Mouse (Mus musculus) thymus, postnatal 4 days (tissue): ENCODE results near the gene Unc13a.
A peak's percentile ranks its signal among the peaks of the same experiment; 100 is the strongest.
"Not testable (repeated sequence)": the region's sequence is repeated elsewhere in the genome, so short reads cannot be mapped to it uniquely, and the experiment has no call there.

Source experiments
- DNase-seq: peaks from one replicate; pipeline ENCODE4 v3.0.0; 2021

Unc13a gene

DNA sequence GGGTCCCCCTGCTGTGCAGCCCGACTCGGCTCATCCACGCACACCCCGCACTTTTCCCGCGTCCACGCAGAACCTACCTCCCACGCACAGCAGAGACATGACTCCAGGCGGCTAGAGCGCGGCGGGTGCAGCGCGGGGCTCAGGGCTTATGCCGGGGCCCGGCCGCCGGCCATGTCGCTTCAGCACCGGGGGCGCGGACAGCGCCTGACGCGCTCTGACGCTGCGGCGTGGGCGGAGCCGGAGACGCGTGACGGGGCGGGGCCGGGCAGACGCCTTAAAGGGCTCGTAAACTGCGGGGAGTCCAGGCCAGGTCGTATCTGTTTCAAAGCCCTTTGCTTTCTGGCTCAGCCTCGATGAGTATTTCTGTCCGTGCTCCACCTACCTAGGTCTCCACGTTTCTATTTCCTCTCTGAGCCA lies at the start of gene Unc13a:
Gene Unc13a (minus strand): TSS at position 209 of the 417 bp plus-strand sequence.
- peak; percentile 98 for DNase-seq

DNA sequence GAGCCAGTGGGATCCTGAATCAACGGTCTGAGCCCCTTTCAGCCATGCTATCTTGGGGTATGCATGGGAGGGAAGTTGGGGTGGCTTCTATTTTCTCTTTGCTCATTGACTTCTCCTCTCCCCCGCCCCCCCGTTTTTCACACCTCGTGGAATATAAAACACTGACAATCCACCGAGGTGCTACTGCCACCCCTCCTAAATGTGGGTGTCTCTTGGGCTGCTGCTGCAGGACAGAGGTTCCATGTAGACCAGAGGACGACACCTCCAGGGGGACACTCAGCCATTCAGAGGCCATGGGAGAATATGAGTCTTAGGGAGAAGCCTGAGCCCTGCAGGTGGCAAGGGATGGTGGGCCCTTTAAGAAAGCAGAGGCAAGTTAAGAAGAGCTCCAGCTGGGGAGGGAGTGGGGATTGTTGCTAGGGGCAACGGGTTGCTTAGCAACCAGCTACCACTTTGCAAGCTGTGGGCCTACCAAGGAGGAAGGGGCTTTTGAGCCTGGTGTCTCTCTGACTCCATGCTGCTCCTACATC lies 48.4 kb upstream of the Unc13a start:
- DNase-seq: peak; percentile 86

DNA sequence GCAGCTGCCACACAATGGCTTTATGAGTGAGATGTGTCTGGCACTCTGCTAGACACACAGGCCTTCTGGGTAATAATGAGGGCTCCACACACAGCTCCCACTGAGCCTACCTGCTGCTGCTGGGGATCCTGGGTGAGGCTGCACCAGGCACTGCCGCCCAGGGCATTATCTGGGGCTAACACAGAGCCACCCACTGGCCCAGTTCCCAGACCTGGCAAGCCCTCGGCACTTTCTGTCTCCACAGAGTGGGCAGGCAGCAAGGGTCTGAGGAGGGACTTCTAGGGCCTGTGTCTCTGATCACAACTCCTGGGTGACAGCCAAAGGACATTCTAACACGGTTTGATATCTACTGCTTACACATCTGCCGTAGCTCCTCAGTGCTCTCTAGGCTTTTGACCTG lies 47.7 kb upstream of the Unc13a start:
- peak; percentile 13 for DNase-seq

DNA sequence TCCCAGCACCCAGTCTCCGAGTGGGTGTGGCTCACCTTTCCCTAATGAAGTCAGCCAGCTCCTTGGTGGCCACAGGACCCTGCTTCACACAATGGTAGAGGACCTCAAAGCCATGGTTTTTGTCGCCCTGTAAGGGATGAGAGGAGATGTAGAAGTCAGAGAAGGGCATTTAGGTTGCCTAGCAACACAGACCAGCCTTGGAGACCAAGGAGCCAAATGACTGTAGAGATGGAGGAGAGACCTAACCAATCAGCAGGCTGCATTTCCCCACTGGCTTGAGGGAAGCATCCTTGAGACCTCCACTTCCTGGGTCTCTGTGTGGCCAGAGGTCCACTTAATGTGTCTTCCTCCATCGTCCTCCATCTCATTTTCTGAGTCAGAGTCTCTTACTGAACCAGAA lies 46.7 kb upstream of the Unc13a start:
- peak; percentile 9 for DNase-seq

DNA sequence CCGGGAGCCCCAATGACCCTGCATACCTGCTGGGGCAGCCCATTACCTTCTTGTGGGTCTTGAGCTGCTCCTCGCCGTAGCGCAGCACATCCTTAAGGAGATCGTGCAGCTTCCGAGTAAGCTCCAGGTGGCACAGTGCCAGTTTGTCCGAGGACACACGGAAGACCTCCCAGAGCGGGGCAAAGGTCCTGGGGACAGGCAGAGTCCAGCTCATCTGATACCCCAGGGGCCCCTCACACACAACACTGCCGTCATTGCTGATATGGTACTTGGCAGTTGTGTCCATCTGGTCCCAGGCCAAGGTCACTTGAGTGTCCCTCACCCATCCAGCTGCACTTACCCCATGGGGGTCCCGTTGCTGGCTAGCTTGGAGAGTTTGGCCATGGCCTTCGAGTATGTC lies 45.5 kb upstream of the Unc13a start:
- DNase-seq: peak; percentile 5

DNA sequence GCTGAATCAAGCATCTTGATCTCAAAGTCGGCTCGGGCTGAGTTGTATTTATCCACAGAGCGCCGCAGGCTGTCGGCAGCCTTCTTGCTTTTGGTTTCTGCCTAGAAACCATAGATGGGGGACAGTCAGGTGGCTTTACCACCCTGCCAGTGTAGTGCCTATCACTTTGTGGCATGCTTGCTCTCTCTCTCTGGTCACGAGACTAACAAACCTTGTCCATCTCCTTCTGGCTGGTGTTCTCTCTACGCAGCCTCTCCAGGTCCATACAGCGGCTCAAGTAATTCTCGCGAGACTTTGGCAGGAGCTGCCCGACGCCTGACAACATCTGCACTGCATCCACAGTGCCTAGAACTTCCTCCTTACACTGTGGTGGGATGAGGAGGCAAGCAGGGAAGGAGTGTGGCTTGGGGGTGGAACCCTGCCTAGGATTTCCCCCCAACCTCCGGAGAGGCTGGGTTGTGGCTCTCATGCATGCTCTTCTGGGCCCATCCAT lies 45.0 kb upstream of the Unc13a start:
- peak; percentile 5 for DNase-seq

DNA sequence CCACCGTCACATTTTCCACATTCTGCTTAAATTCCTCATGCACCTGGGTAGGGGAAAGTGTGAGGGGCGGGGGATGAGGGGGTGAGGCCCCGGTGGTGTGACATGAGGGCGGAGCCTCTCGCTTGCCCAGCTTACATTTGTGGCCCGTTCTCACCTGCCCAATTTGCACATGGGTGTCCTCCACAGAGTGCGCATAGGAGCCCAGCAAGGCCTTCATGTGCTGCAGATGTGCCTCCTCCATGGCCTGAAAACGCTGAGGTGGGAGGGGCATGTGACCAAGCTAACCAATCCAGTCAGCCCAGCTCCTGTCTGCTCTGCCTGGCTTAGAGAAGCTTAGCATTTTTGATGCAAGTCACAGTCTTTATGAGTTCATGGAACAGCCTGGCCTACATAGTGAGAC lies 44.0 kb upstream of the Unc13a start:
- peak; percentile 12 for DNase-seq

DNA sequence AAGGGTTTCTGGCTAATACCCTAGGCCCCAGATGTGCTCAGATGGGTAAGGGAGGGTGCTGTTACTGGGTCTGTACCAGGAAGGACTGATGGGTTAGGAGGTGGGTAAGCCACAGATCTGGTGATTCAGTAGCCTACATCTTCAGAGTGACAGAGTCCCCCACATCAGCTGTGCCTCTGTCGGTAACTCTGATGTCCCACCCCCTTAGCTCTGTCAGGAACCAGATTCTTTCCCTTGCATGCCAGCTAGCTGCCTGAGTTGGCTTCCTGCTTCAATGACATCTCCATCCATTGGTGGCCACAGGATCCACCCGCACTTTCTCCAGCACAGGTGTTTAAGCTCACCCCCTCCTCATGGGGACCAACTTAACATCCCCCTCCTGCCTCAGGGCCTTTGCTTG lies 40.0 kb upstream of the Unc13a start:
- no peak for DNase-seq

DNA sequence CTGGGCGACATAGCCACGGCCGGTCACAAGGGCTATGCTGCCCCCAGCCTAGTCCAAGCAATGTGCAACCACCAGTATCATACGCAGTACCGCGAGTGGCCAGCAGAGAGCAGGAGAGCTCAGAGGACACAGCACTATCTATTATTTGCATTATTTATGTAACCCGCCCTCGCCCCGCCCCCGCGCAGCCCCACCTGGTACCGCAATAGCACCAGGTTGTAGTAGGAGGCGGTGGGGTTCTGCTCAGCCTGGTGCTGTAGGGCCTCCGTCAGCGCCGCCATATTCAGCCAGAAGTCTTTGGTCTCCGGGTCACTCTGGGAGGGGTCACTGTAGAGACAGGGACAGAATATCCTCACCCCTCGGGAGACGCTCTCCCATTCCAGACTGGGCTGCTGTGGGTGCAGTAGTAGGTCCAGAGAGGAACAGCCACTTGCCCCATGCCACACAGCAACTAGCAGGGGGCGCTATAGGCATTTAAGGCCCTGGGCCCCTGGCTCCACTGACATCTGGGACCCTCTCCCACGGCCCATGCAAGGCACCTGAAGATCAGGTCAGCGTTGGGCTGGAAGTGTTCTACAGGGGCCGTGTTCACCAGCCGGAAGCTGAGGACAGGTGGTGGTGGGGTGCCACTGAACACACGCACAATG lies 38.4 kb upstream of the Unc13a start:
- peak; percentile 89 for DNase-seq

DNA sequence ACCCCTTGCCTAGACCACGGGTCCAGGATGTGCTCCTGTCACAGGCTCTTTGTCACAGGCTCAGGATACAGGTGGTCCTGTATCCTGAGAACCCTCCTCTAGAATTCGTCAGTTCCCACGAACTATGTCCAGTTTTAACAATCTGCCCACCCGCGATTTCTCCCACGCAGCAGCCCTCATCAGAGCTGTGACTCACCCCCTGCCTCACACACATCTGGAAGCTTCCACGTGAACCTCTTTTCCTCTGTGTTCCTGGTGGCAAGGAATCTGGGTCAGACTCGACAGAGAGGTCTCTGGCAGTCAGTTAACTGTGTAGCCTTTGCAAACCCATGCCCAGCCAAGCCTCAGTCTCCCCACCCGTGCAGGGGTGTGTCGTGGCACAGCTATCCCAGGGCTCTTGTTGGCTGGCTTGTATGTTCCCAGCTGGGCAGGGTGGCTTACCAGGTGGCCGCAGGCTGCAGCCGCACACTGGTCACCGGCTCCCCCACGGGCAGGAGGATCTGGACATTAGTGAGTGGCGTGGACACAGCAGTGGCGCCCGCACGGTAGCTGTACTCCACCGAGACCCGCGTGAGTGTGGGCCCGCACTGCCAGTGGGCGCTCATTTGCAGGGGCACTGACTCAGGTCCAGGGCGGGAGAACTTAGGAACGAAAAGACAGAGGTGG lies 37.7 kb upstream of the Unc13a start:
- no peak for DNase-seq

DNA sequence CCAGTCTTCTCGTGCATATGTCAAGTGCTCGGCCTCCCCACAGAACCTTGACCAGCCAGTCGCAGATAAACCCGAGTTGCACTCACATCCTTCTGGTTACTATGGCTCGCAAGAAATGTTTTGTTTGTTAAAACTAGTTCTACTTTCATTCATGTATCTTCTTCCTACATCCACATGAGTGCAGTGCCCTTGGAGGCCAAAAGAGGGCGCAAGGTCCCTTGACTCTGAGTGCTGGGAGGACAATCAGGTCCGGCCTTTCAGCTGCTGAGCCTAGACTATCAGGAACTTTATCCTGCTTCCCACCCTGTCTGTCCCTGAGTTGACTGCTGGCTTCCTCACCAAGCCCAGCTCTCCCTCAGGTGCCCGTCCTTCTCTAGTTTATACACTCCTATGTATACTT lies 36.3 kb upstream of the Unc13a start:
- DNase-seq: peak; percentile 84

DNA sequence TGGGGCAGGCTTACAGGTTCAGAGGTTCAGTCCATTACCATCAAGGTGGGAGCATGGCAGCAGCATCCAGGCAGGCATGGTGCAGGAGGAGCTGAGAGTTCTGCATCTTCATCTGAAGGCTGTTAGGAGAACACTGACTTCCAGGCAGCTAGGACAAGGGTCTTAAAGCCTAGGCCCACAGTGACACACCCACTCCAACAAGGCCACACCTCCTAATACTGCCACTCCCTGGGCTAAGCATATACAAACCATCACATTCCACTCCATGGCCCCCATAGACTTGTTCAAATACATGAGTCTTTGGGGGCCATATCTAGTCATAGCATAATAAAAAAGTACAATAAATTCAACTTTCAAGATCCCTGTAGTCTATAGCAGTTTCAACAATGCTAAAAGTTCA lies 31.8 kb upstream of the Unc13a start:
- DNase-seq: not testable (repeated sequence)

DNA sequence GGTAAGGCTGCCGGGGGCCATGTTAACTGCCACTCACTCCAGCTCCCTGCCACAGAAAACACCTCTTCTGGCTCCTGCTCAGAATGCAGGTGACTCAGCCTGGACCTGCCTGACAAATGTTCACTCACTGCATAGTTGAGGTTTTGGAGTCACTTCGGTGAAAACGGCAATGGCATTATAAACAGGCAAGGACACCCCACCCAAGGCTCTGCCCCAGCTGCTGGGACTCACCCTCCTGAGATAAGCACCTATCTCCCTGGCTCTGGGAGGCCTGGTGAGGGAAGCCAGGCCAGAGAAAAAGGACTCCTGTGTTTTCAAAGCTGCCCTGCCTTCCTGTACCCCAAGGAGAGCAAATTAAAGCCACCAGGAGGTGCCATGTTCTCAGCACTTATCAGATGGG lies 31.4 kb upstream of the Unc13a start:
- DNase-seq: no peak

DNA sequence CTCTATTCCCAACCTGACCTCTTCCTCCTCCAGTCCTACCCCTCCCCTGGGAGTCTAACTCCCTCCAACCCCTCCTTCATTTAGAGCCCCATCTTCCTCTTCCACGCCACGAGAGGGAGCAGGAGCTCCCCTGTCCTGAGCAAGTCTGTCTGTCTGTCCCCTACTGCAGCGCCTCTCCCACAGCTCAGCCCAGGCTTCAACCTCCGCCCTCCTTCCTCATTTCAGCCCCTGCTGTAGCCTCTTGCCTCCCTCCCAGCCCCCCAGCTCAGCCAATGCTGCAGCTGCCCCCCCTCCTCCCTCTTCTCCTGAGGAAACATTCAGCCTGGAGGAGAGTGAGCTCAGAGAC lies 30.5 kb upstream of the Unc13a start:
- DNase-seq: no peak

DNA sequence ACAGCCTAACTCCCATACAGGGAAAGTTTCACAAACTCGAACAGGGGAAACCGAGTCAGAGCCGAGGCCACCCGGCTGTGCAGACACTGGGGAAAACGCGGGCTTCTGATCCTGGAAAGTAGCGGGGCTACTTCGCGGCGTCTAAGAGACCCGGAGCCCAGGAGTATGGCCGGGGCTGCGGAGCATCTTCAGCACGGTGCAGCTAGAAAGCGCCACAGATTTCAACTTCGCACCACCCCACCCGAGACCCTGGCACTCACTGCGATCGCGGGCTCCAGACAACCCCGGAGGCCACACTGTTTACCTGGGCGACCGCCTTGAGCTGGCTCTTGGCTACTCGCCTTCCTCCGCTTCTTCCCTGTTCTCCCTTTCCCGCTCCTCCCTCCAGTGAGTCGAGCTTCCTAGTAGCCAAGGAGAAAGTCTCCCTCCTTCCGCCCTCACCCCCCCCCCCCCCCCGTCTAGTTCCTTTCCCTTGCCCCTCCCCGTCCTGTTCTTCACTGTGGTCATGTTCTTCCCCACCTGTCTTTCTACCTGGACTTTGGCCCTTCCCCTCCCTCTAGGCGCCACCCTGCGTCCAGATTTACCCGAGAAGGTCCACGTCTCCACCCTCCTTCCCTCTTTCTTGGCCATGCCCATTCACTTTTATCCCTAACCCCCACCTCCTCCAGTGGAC lies 30.0 kb upstream of the Unc13a start, which contains the start of gene B3gnt3:
Gene B3gnt3 (minus strand): TSS at position 376 of the 673 bp plus-strand sequence.
- no peak for DNase-seq

DNA sequence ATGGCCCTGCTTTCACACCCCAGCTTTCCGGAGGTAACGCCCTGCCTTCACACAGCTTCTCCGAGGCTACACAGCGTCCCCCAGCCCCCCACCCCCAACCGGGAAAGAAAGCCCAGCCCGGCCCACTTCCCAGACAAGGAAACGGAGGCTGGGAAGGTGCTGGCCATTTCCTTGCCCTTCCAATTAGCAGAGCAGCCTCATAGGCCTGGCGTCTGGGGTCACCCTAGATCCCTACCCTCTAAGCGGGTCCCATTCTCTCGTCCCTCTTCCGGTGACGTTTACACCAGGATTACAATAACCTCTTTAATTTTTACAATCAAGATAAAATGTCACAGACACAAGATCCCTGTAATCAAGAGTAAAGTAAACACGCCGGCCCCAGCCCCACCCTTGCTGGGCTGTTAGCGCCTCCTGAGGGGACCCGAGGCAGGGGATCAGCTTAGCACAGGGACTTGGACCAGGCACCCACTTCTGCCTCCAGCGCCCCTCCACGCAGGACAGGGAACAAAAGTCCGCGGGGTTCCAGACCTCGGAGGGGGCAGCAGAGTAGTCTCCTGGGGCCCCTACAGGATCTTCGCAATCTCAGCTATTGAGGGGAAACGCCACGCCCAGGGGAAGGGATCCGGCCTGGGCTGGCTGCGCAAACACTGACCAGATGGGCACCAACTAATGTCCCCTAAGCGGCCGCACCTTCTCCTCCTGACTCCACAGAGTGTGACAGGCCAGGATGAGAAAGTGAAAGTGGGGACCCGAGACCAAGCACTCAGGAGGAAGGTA lies 29.1 kb upstream of the Unc13a start:
- no peak for DNase-seq

DNA sequence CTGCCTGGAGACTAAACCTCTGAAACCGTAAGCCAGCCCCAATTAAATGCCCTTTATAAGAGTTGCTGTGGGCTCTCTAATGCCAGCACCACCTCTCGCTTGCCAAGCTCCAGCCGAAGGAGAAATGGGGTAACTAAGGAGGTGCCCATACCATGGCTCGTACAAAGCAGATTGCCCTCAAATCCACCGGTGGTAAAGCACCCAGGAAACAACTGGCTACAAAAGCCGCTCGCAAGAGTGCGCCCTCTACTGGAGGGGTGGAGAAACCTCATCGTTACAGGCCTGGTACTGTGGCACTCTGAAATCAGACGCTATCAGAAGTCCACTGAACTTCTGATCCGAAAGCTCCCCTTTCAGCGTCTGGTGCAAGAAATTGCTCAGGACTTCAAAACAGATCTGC lies 23.9 kb upstream of the Unc13a start:
- not testable (repeated sequence) for DNase-seq

DNA sequence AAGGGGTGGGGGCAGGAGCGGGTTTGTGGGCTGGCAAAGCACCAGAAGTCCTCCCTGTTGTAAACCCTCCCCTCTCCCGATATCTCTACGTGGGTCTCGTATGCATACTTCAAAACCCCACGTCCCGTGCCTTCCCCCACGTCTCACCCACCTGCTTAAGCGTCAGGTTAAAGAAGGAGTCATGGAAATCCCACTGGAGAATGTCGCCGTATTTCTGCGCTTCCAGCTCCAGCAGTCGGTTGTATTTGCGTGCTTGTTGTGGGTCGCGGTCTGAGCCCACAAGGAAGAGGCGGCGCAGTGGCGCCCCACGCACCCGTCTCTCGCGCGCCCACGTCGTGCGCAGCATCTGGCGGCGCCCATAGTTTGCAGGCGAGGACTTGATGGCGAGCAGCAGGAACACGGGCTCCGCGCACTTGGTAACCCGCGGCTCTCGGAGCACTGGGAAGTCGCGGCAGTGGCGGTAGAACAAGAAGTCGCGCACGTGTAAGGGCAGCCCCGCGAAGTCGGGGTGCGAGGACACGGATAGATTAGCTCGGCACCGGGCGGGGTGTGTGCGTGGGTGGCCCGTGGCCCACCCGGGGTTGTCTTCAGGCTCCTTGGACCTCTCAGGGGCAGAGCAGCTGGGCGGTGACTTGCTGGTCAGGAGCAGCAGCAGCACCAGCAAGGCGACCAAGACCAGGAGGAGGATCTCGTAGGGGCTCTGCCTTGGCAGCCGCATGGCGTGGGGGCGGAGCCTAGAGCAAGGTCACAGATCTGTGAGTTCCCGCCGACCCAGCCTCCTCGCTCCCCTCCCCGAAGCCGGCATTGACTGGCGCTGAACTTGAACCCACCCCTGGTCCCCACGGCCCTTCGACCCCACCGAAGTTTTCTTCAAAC lies 21.8 kb upstream of the Unc13a start:
- DNase-seq: peak; percentile 56

DNA sequence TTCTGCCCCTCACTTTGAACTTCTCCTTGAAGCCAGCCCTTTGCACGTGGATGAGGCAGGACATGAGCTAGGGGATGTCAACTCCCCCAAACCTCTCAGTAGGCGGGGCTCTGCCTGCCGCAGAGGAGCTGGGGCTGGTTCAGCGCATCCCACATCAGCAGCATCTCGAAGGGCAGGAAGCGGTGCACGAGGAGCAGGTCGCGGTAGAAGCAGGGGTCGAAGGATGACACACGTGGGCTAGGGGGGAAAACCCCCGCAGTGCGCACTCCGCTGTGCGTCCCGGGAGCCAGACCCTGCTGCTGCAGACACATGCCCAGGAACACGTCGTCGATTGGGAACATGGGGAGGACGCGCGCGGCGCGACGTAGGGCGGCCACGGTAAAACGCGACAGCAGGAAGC lies 21.0 kb upstream of the Unc13a start:
- DNase-seq: peak; percentile 70

DNA sequence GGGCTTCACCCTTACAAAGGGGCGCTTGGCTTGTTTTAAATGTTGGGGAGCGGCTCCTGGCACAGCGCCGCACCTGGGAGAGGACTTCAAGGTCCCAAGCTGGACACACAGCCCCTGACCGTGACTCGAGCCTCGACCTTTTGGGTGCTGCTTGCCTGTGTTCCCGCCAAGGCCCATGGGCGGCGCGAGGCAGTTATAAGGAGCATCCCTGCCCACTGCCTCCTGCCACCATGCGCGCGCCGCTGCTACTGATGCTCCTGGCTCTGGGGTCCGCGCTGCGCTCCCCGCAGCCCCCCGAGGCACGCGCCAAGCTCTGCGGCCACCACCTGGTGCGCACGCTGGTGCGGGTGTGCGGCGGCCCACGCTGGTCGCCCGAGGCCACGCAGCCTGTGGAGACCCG lies 17.5 kb upstream of the Unc13a start, which contains the start of gene Insl3:
Gene Insl3 (plus strand): TSS at position 187 of the 400 bp plus-strand sequence.
- no peak for DNase-seq

DNA sequence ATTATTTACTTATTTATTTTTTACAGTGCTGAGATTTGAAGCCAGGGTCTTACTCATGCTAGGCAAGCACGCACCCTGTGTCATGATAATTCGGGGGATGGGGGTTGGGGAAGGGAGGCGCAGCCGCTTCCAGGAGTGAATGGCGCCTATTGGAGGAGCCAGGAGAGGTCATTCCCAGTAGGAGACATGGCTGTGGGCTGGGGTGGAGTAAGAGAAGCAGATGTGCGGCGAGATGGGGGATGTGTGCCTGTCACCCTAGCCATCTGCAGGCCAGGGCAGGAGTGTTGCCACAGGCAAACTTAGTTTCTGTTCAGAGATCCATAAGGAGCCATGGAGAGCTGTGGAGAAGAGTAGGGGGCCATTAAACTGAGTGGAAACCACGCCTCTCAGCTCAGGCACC lies 16.1 kb upstream of the Unc13a start:
- DNase-seq: no peak
